Mouse (Mus musculus): ENCODE results near the gene Klhl23. TPM values are rescaled to one million over a fixed set of nuclear protein-coding genes. Genes with fewer than 3 reads are reported as not detected.

The Klhl23 gene
- 8.1 and 10.1 TPM in 2 replicates for polyA plus RNA-seq (2012; rRNA removed)

DNA sequence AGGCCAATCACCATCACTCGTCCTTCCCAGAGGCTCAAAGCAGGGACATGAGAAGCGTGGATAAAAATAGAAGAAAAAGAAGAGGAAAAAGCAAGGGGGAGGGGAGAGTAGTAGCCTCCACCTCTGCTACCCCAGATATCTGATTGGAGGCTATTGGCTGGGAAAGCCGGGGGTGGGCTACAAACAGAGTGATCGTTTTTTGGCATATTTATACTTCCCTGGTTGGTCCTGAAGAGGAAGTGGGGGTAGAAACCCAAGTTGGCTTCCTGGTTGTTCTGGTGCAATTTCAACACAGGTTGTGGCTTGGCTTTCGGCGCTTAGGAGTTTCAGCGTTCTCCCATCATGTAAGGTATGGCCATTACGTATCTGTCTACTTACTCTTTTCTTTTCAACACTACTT lies at the start of gene Klhl23:
Gene Klhl23 (plus strand): TSS at position 234 of the 400 bp plus-strand sequence.

GRCm38 (mm10) chr2:69789429-69790069 lies 32.2 kb upstream of the Klhl23 start, which contains the start of the genes Ccdc173 and Phospho2:
Gene Ccdc173, minus strand, starts transcription at chr2:69789575.
Gene Phospho2, plus strand, starts transcription at chr2:69789623.

DNA sequence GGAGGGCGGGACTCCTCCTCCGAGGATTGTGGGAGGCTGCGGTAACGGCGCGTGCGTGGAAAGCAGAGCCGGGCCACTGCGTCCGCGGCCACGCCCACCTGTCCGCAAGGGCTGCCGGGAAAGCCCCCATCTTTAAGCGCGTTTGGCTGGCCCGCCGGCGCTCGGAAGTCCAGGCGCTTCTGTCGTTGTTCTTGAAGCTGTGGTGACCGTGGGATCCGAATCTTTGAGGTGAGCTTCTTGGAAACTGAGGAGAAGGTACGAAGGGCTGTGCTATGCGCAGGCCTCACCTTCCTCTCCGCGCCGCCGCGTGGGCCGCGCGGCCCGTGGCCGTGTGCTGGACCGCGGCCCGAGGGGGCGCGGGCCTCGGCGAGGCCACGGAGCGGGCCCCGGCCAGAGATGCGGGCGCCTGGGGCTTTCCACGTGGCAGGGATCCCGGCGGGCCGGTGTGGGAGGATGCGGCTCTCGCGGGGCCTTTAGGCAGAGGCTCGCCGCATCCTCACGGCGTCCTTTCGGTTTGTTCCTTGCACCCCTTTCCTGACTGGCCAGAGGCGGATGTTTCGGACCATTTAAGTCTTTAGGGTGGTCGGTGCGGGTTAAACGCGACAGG lies 39.8 kb downstream of the Klhl23 start, which contains the start of gene Ssb:
Gene Ssb (plus strand): TSS at position 78 of the 607 bp plus-strand sequence.

DNA sequence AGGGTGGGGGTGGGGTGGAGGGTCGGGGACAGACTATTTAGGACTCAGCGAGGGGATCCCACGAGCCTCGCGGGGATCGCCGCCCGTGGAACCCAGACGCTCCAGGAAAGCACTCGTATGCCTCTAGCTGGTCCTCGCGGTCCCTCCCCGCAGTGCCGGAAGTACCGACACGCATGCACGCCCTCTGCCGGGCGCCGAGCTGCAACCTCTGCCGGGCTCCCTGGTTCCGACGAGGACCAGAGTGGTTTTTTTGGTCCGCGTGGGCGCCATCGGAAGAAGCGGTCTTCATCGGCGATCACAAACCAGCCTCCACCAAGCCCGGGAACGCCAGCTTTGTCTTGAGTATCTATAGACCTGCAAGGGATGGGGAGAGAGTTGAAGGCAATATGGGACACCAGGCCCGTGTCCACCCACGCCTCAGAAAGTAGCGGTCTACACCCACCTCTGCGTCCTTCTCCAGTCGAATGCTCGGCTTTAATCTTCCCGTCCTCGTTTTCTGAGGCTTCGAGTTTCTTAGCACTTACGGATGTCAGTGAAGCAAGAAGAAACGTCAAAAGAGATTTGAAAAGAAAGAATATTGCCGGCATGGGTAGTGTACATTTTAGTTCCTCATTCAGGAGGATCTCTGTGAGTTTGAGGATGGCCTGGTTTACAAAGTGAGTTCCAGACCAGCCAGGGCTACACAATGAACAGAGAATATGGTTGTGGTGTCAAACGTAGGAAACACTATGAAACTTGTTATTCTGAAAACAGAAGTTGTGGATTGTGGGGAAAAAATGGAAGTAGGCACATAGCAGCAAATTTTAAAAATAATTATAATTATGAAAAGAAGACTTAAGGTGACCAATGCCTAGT lies 63.9 kb downstream of the Klhl23 start, which contains the start of gene Mettl5:
Gene Mettl5 (minus strand): TSS at position 165 of the 855 bp plus-strand sequence.

Other genes starting within 250 kb of the Klhl23 start
- gene Lrp2, start 235.9 kb upstream of the Klhl23 start, polyA plus RNA-seq (2012; rRNA removed), result 0.09 and 0.12 TPM in 2 replicates
- gene Bbs5, start 174.8 kb upstream of the Klhl23 start, polyA plus RNA-seq (2012; rRNA removed), result 2.4 and 2.9 TPM in 2 replicates
- 0.02 and 0.04 TPM in 2 replicates for gene Klhl41, start 151.8 kb upstream of the Klhl23 start, polyA plus RNA-seq (2012; rRNA removed)
- 4.9 and 6.8 TPM in 2 replicates for gene Fastkd1, start 108.4 kb upstream of the Klhl23 start, polyA plus RNA-seq (2012; rRNA removed)
- gene Ppig, start 99.4 kb upstream of the Klhl23 start, polyA plus RNA-seq (2012; rRNA removed), result 7.7 and 8.0 TPM in 2 replicates
- 0.29 and 0.39 TPM in 2 replicates for gene Ccdc173, start 32.4 kb upstream of the Klhl23 start, polyA plus RNA-seq (2012; rRNA removed)
- 8.4 and 13.4 TPM in 2 replicates for gene Phospho2, start 32.3 kb upstream of the Klhl23 start, polyA plus RNA-seq (2012; rRNA removed)
- 50.9 and 51.9 TPM in 2 replicates for gene Ssb, start 39.6 kb downstream of the Klhl23 start, polyA plus RNA-seq (2012; rRNA removed)
- gene Mettl5, start 63.7 kb downstream of the Klhl23 start, polyA plus RNA-seq (2012; rRNA removed), result 8.4 and 8.5 TPM in 2 replicates
- gene Ubr3, start 75.3 kb downstream of the Klhl23 start, polyA plus RNA-seq (2012; rRNA removed), result 8.9 and 9.6 TPM in 2 replicates
- not detected in 2 replicates for gene Myo3b, start 217.2 kb downstream of the Klhl23 start, polyA plus RNA-seq (2012; rRNA removed)

All from liver, embryonic 18 days (tissue).